Mouse (Mus musculus): Measurements from ENCODE around the gene Spef2.

GRCm38 (mm10) chr15:9748359-9749102 is at the start of gene Spef2:
- TF ChIP-seq POLR2A (IDR thresholded peaks at IDR 0.05; ENCODE audit: extremely low read depth, insufficient read depth, low read length), result no peak
- peak; percentile 17; the same call in 1 of the 2 replicates for TF ChIP-seq CTCF (IDR thresholded peaks at IDR 0.05; ENCODE audit: low read depth, low read length)
